Mouse (Mus musculus) megakaryocyte-erythroid progenitor cell, adult 5-6 weeks (primary cell): Measurements from ENCODE around the gene Unc13d. TPM values are rescaled to one million over a fixed set of nuclear protein-coding genes. Genes with fewer than 3 reads are reported as not detected.

Source experiments
- total RNA-seq, 2 experiments: library from RNA; stranded (forward) in 1 of 2; stranded (reverse) in 1 of 2; fragments of 200-1000, 215-1000 nt in 1 of 2; fragments of >200 nt in 1 of 2; fragmentation: Nextera tagmentation in 1 of 2; gene quantifications; 2 replicates each; pipeline ENCODE4 v1.2.3; 2014 to 2017

Gene Unc13d
- total RNA-seq, 2 experiments from 2014 or later: 36.3 to 58.7 TPM

Other genes with a start within 250 kb of the Unc13d start
- gene Myo15b, start 219.6 kb downstream of the Unc13d start, total RNA-seq (2014; fragmentation: Nextera tagmentation): 0.11 TPM in 1 of 2 replicates, not detected in the other
- gene Myo15b, start 219.6 kb downstream of the Unc13d start, total RNA-seq (2017): 0.69 TPM in 1 of 2 replicates, not detected in the other
- gene Smim5, start 178.0 kb downstream of the Unc13d start, total RNA-seq (2014; fragmentation: Nextera tagmentation): 40.3 and 83.8 TPM in 2 replicates
- gene Smim5, start 178.0 kb downstream of the Unc13d start, total RNA-seq (2017): 24.6 and 29.4 TPM in 2 replicates
- 2.0 and 5.2 TPM in 2 replicates for gene Smim6, start 165.9 kb downstream of the Unc13d start, total RNA-seq (2014; fragmentation: Nextera tagmentation)
- gene Smim6, start 165.9 kb downstream of the Unc13d start, total RNA-seq (2017): not detected in 2 replicates
- 20.8 and 33.2 TPM in 2 replicates for gene Sap30bp, start 144.7 kb downstream of the Unc13d start, total RNA-seq (2014; fragmentation: Nextera tagmentation)
- 251 and 314 TPM in 2 replicates for gene Sap30bp, start 144.7 kb downstream of the Unc13d start, total RNA-seq (2017)
- gene Recql5, start 144.5 kb downstream of the Unc13d start, total RNA-seq (2014; fragmentation: Nextera tagmentation): 19.7 and 22.7 TPM in 2 replicates
- gene Recql5, start 144.5 kb downstream of the Unc13d start, total RNA-seq (2017): 17.0 and 21.0 TPM in 2 replicates
- gene Itgb4, start 103.3 kb downstream of the Unc13d start, total RNA-seq (2014; fragmentation: Nextera tagmentation): 0.07 and 0.37 TPM in 2 replicates
- gene Itgb4, start 103.3 kb downstream of the Unc13d start, total RNA-seq (2017): 0.65 TPM in 1 of 2 replicates, not detected in the other
- 31.7 and 35.1 TPM in 2 replicates for gene Galk1, start 65.2 kb downstream of the Unc13d start, total RNA-seq (2014; fragmentation: Nextera tagmentation)
- gene Galk1, start 65.2 kb downstream of the Unc13d start, total RNA-seq (2017): 29.7 and 39.5 TPM in 2 replicates
- gene H3f3b, start 50.0 kb downstream of the Unc13d start, total RNA-seq (2014; fragmentation: Nextera tagmentation): 594 and 607 TPM in 2 replicates
- 709 and 905 TPM in 2 replicates for gene H3f3b, start 50.0 kb downstream of the Unc13d start, total RNA-seq (2017)
- 27.0 and 53.0 TPM in 2 replicates for gene Unk, start 47.6 kb downstream of the Unc13d start, total RNA-seq (2014; fragmentation: Nextera tagmentation)
- gene Unk, start 47.6 kb downstream of the Unc13d start, total RNA-seq (2017): 11.0 and 12.0 TPM in 2 replicates
- 57.6 and 94.8 TPM in 2 replicates for gene Wbp2, start 9.0 kb upstream of the Unc13d start, total RNA-seq (2014; fragmentation: Nextera tagmentation)
- 21.2 and 23.9 TPM in 2 replicates for gene Wbp2, start 9.0 kb upstream of the Unc13d start, total RNA-seq (2017)
- gene Trim47, start 49.2 kb upstream of the Unc13d start, total RNA-seq (2014; fragmentation: Nextera tagmentation): 8.7 and 12.2 TPM in 2 replicates
- 2.3 and 6.5 TPM in 2 replicates for gene Trim47, start 49.2 kb upstream of the Unc13d start, total RNA-seq (2017)
- gene Trim65, start 53.2 kb upstream of the Unc13d start, total RNA-seq (2014; fragmentation: Nextera tagmentation): 17.4 and 20.5 TPM in 2 replicates
- 8.2 and 8.3 TPM in 2 replicates for gene Trim65, start 53.2 kb upstream of the Unc13d start, total RNA-seq (2017)
- 79.8 and 89.1 TPM in 2 replicates for gene Mrpl38, start 60.9 kb upstream of the Unc13d start, total RNA-seq (2014; fragmentation: Nextera tagmentation)
- gene Mrpl38, start 60.9 kb upstream of the Unc13d start, total RNA-seq (2017): 39.6 and 49.6 TPM in 2 replicates
- 27.2 and 30.0 TPM in 2 replicates for gene Fbf1, start 90.2 kb upstream of the Unc13d start, total RNA-seq (2014; fragmentation: Nextera tagmentation)
- gene Fbf1, start 90.2 kb upstream of the Unc13d start, total RNA-seq (2017): 21.6 and 32.0 TPM in 2 replicates
- 82.7 and 85.5 TPM in 2 replicates for gene Ten1, start 120.9 kb upstream of the Unc13d start, total RNA-seq (2014; fragmentation: Nextera tagmentation)
- 28.1 and 28.8 TPM in 2 replicates for gene Ten1, start 120.9 kb upstream of the Unc13d start, total RNA-seq (2017)
- 18.2 and 21.3 TPM in 2 replicates for gene Acox1, start 121.1 kb upstream of the Unc13d start, total RNA-seq (2014; fragmentation: Nextera tagmentation)
- 19.9 and 27.1 TPM in 2 replicates for gene Acox1, start 121.1 kb upstream of the Unc13d start, total RNA-seq (2017)
- 0.32 TPM in 1 of 2 replicates, not detected in the other for gene Evpl, start 160.1 kb upstream of the Unc13d start, total RNA-seq (2014; fragmentation: Nextera tagmentation)
- 0.69 and 0.80 TPM in 2 replicates for gene Evpl, start 160.1 kb upstream of the Unc13d start, total RNA-seq (2017)
- 68.2 and 80.6 TPM in 2 replicates for gene Srp68, start 196.3 kb upstream of the Unc13d start, total RNA-seq (2014; fragmentation: Nextera tagmentation)
- 43.9 and 64.9 TPM in 2 replicates for gene Srp68, start 196.3 kb upstream of the Unc13d start, total RNA-seq (2017)
- not detected in 2 replicates for gene Galr2, start 203.0 kb upstream of the Unc13d start, total RNA-seq (2014; fragmentation: Nextera tagmentation)
- not detected in 2 replicates for gene Galr2, start 203.0 kb upstream of the Unc13d start, total RNA-seq (2017)
- 52.5 and 57.0 TPM in 2 replicates for gene Exoc7, start 229.3 kb upstream of the Unc13d start, total RNA-seq (2014; fragmentation: Nextera tagmentation)
- gene Exoc7, start 229.3 kb upstream of the Unc13d start, total RNA-seq (2017): 17.3 and 25.5 TPM in 2 replicates